ENCODE assay signal across 33 mouse cellular contexts in the genomic region with DNA sequence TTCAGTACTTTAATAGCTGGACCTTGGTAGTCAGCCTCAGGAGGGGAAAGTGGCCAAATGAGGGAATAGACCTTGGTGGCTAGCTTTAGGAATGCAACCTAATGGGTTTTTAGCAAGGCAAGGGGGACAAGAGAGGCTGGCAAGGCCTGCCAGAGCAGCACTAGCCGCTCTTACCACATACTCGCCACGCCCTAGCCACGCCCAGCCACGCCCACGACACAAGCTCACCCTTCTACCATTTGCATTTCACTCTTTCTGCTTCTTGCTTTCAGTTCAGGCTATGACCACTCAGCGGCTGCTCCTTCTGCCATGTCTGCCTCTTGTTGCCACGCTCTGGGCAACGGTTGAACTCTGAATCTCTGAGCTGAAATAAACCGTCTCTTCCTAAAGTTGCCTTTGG. TPM values are rescaled to one million over a fixed set of nuclear protein-coding genes. Genes with fewer than 3 reads are reported as not detected.
DNase-seq lines count a peak whose midpoint lies in the region; ATAC-seq and TF ChIP-seq lines count a peak whose summit lies in the region.
"Had no signal": no experiment of that assay in that cellular context is flagged by ENCODE, and none has a peak within 500 bp of the region (broad histone marks: within the 10 kb centered on the region; RNA-seq: fewer than 3 reads in every experiment).

No protein-coding gene starts in this region.

- WGBS in liver, postnatal 0 days (ENCODE audit: insufficient replicate concordance), result 49% methylated on average over 10 of the region's 10 CpGs
- 35% methylated on average over 10 of the region's 10 CpGs for WGBS in liver, embryonic 12.5 days (ENCODE audit: insufficient replicate concordance)

- H3K27ac ChIP-seq in liver, postnatal 0 days (ENCODE audit: low read depth), result no peak overlapping the region
- no peak overlapping the region for H3K27ac ChIP-seq in liver, embryonic 12.5 days
- H3K27ac ChIP-seq: embryonic facial prominence, embryonic 12.5 days; forebrain, embryonic 15.5 days; heart, embryonic 10.5 days; heart, embryonic 15.5 days; hindbrain, embryonic 13.5 days; limb, embryonic 13.5 days; liver, embryonic 14.5 days; midbrain, embryonic 12.5 days; neural tube, embryonic 12.5 days had no signal

- ATAC-seq in liver, postnatal 0 days, result no peak
- ATAC-seq in liver, embryonic 12.5 days, result no peak
- 0 out of 2 replicates have a peak, but pooled peaks have one; percentile 19 for ATAC-seq in granulocyte monocyte progenitor cell, adult 5-6 weeks (replicated peaks; ENCODE audit: poor library complexity, severe bottlenecking)
- ATAC-seq: activated CD4-positive, CD25-positive, alpha-beta regulatory T cell, adult 4 months; forebrain, embryonic 15.5 days; intestine, postnatal 0 days had no signal

- no peak overlapping the region for H3K4me3 ChIP-seq in liver, postnatal 0 days (ENCODE audit: low read depth, low read length)
- H3K4me3 ChIP-seq in liver, embryonic 12.5 days, result no peak overlapping the region
- H3K4me3 ChIP-seq: embryonic facial prominence, embryonic 12.5 days; forebrain, embryonic 15.5 days; heart, embryonic 10.5 days; heart, embryonic 15.5 days; hindbrain, embryonic 13.5 days; limb, embryonic 13.5 days; midbrain, embryonic 12.5 days; myocyte; neural tube, embryonic 12.5 days had no signal

- no peak for TF ChIP-seq EP300 in liver, postnatal 0 days (IDR thresholded peaks at IDR 0.05; ENCODE audit: low read depth)

- H3K4me2 ChIP-seq in liver, postnatal 0 days (ENCODE audit: low read depth, low read length), result no peak overlapping the region
- no peak overlapping the region for H3K4me2 ChIP-seq in liver, embryonic 12.5 days
- H3K4me2 ChIP-seq: embryonic facial prominence, embryonic 12.5 days; forebrain, embryonic 15.5 days; heart, embryonic 15.5 days; hindbrain, embryonic 13.5 days; limb, embryonic 13.5 days; lung, embryonic 14.5 days; midbrain, embryonic 12.5 days; neural tube, embryonic 12.5 days had no signal

- no peak overlapping the region for H3K9ac ChIP-seq in liver, postnatal 0 days (replicated peaks)
- H3K9ac ChIP-seq in liver, embryonic 12.5 days, result no peak overlapping the region
- H3K9ac ChIP-seq: embryonic facial prominence, embryonic 12.5 days; forebrain, embryonic 15.5 days; heart, embryonic 15.5 days; hindbrain, embryonic 13.5 days; limb, embryonic 13.5 days; liver, embryonic 14.5 days; lung, embryonic 14.5 days; midbrain, embryonic 12.5 days; neural tube, embryonic 12.5 days had no signal

- H3K27me3 ChIP-seq in liver, postnatal 0 days (ENCODE audit: insufficient read depth, low read length), result no peaks in the 10 kb centered on the region
- no peaks in the 10 kb centered on the region; the same call in 1 of the 2 replicates for H3K27me3 ChIP-seq in liver, embryonic 12.5 days (replicated peaks)
- H3K27me3 ChIP-seq: CH12.LX; embryonic facial prominence, embryonic 12.5 days; forebrain, embryonic 15.5 days; heart, embryonic 15.5 days; neural tube, embryonic 12.5 days had no signal

- DNase-seq in liver, postnatal 0 days, result peak; percentile 51
- peak; percentile 80 for DNase-seq in R1 (ENCODE audit: low read depth, low spot score)
- DNase-seq in layer of hippocampus, postnatal 10 days (ENCODE audit: low spot score in 2 of 2), result no peak
- DNase-seq in left cerebral cortex, adult 18-20 months (ENCODE audit: low spot score in 2 of 2), result no peak
- DNase-seq in ovary, postnatal 14 days (ENCODE audit: low spot score), result no peak
- no peak for DNase-seq in yolk sac, embryonic 10.5 days (ENCODE audit: low spot score)
- DNase-seq: adrenal gland, adult 8-10 months; cerebellum, adult 11 months; cerebellum, adult 9-10 months; cerebellum, postnatal 36 days; gastrocnemius, postnatal 10 days; heart, postnatal 4 days; kidney, postnatal 14 days; layer of hippocampus, adult 9-11 months; lung, embryonic 14.5 days; lung, postnatal 14 days; right cerebral cortex, postnatal 4 days had no signal

- no peak for TF ChIP-seq CTCF in liver, postnatal 0 days (IDR thresholded peaks at IDR 0.05; ENCODE audit: low read depth)

- H3K36me3 ChIP-seq in liver, postnatal 0 days (replicated peaks; ENCODE audit: insufficient read depth, low read length), result no peaks in the 10 kb centered on the region
- H3K36me3 ChIP-seq in liver, embryonic 12.5 days, result no peaks in the 10 kb centered on the region
- H3K36me3 ChIP-seq: embryonic facial prominence, embryonic 12.5 days; forebrain, embryonic 15.5 days; G1E; heart, embryonic 10.5 days; heart, embryonic 15.5 days; hindbrain, embryonic 13.5 days; limb, embryonic 13.5 days; midbrain, embryonic 12.5 days; neural tube, embryonic 12.5 days had no signal

- H3K4me1 ChIP-seq in liver, postnatal 0 days (ENCODE audit: insufficient read depth), result no peaks in the 10 kb centered on the region
- peaks cover 8% of the 10 kb centered on the region for H3K4me1 ChIP-seq in liver, embryonic 12.5 days
- H3K4me1 ChIP-seq: hindbrain, embryonic 13.5 days; neural tube, embryonic 12.5 days had no signal

- no peaks in the 10 kb centered on the region for H3K9me3 ChIP-seq in liver, postnatal 0 days (ENCODE audit: low read length)
- no peaks in the 10 kb centered on the region for H3K9me3 ChIP-seq in liver, embryonic 12.5 days (replicated peaks)
- H3K9me3 ChIP-seq: embryonic facial prominence, embryonic 12.5 days; forebrain, embryonic 15.5 days; heart, embryonic 10.5 days; heart, embryonic 15.5 days; hindbrain, embryonic 13.5 days; limb, embryonic 13.5 days; midbrain, embryonic 12.5 days; neural tube, embryonic 12.5 days had no signal

RNA-seq across cellular contexts. Expression of a gene that starts 32.4 kb away (rescaled TPM):
- 0.27 and 0.28 TPM in 2 replicates for polyA plus RNA-seq in liver, postnatal 0 days (2015; fragmentation: Nextera tagmentation; extraction: Ambion mirVana)
- 0.87 and 1.1 TPM in 2 replicates for polyA plus RNA-seq in liver, embryonic 12.5 days (2016; fragmentation: Nextera tagmentation; extraction: Ambion mirVana)
- not detected in 2 replicates for total RNA-seq in granulocyte monocyte progenitor cell, adult 5-6 weeks (2014; fragmentation: Nextera tagmentation)
- not detected in 2 replicates for total RNA-seq in granulocyte monocyte progenitor cell, adult 5-6 weeks (2017)
- 1 to 10 TPM; 5.6 to 6.8 TPM for total RNA-seq in layer of hippocampus, postnatal 10 days (2021)
- total RNA-seq in left cerebral cortex, adult 18-20 months (2021), result 1 to 10 TPM; 2.5 to 3.1 TPM
- total RNA-seq: CH12.LX had no signal
- polyA plus RNA-seq: activated CD4-positive, CD25-positive, alpha-beta regulatory T cell, adult 4 months; G1E had no signal

Comparison
In these comparisons a context has a peak if more than half of its experiments do, and no peak if none do; other contexts are left out.
1. DNase-seq: peak in liver, postnatal 0 days (single experiment) and R1 (single experiment); none in layer of hippocampus, postnatal 10 days (0 of 2), left cerebral cortex, adult 18-20 months (0 of 2), ovary, postnatal 14 days (single experiment) and yolk sac, embryonic 10.5 days (single experiment).